Mouse (Mus musculus): Measurements from ENCODE around the gene Nmbr. TPM values are rescaled to one million over a fixed set of nuclear protein-coding genes. Genes with fewer than 3 reads are reported as not detected.

Nmbr gene
- 0.31 and 0.33 TPM in 2 replicates for polyA plus RNA-seq (2016; fragmentation: Nextera tagmentation; extraction: Ambion mirVana)

DNA sequence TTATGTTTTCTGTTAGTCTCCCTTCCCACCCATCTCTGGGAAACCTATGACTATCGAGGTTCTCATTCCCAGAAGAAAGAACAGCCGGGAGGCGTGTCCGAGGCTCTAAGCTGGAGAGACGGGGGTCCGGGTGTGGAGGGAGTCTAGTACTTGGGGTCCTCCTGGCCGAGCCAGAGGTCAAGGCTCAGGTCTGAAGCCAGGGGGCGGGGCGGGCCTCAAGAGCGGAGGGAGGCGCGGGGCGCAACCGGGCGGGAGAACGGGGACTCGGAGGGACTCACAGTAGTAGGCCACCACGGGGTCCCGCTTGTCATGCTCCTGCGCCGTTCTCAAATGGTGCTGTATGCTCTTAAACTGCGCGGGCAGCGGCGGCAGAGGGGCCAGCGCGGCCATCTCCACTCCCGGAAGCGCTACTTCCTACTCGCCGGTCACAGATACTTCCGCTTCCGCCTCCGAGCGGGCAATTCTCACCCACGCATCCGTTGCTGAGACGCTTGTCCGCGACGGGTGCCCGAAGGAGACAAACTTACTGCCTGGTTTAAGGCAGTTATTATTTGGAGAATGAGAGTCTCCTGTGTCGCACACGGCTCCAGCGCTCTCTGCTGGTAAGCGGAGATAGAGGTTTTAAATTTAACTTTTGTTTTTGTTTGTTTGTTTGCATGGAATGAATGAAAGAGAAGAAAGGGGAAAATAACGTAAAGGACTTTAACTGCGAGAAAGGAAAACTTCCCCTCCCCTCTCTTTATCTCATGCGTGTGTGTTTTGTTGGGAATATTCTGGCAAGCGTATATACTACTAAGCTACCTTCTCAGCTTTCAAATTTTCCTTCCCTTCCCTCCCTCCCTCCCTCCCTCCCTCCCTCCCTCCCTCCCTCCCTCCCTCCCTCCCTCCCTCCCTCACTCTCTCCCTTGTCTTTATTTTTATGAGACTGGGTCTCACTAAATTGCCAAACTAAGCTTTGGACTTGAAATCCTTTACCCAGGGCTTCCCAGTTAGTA, at the start of gene Nmbr, which contains the start of gene Vta1:
Nmbr (plus strand) TSS at position 520 of the 995 bp plus-strand sequence.
Vta1 (minus strand) TSS at position 489 of the 995 bp plus-strand sequence.
- Histone ChIP-seq H3K27me3 (ENCODE audit: insufficient read depth, poor library complexity, severe bottlenecking) (no peaks in the 10 kb centered on the region), H3K9me3 (no peaks in the 10 kb centered on the region), H3K36me3 (no peaks in the 10 kb centered on the region), H3K4me1 (peaks cover 10% of the 10 kb centered on the region), H3K4me3 (peak within 1 kb of the TSS; percentile 97), H3K27ac (peak within 1 kb of the TSS; percentile 93)
- DNase-seq (ENCODE audit: low spot score): peak; percentile 96
- under 1% methylated on average over 50 of the region's 50 CpGs for WGBS

DNA sequence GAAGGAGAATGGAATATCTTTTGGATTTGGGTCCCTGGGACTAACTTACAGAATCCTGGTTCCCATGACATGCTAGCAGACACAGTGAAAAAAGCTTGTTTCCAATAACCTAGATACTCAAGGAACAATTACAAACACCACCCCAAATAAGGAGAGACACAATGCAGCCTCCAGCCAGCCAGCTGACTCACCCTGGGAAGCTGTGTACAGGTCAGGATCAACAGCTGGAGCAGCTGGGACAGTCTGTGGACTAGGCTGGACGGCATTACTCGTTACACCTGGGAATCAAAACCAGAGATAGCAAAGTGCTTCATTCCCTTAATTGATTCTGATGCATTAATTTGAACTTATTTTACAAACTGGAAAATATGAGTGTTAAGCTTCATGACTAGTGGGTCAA, 44.5 kb upstream of the Nmbr start:
- no peaks in the 10 kb centered on the region for H3K9me3 ChIP-seq
- no peak for DNase-seq (ENCODE audit: low spot score)
- peaks cover 28% of the 10 kb centered on the region; the same call in 1 of the 2 replicates for H3K36me3 ChIP-seq
- H3K27me3 ChIP-seq (ENCODE audit: insufficient read depth, poor library complexity, severe bottlenecking): no peaks in the 10 kb centered on the region
- H3K27ac ChIP-seq: no peak overlapping the region
- WGBS: 84% methylated on average over 2 of the region's 2 CpGs
- H3K4me1 ChIP-seq: no peaks in the 10 kb centered on the region
- H3K4me3 ChIP-seq: no peak overlapping the region

DNA sequence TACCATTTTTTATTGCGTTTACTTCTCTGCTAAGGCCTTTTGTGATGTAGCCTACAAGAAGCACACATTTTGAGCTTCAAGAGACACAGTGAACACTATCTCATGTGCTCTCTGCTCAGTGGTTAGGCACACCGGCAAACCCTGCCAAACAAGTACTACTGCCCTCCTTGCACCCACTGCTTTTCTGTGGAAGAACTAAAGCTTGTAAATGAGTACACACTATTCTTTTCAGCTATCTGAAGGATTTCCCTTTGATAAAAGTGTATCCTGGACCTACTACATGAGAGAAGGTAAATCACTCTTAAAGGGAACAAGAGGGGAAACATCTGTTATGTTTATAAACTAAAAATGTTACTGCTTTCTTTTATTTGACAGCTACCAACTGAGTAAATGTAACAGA, 39.2 kb upstream of the Nmbr start:
- Histone ChIP-seq H3K9me3 (no peaks in the 10 kb centered on the region), H3K4me1 (no peaks in the 10 kb centered on the region), H3K27me3 (ENCODE audit: insufficient read depth, poor library complexity, severe bottlenecking) (no peaks in the 10 kb centered on the region), H3K36me3 (peaks cover 22% of the 10 kb centered on the region; the same call in 1 of the 2 replicates), H3K27ac (no peak overlapping the region), H3K4me3 (no peak overlapping the region)
- DNase-seq (ENCODE audit: low spot score): no peak
- 83% methylated on average over 2 of the region's 2 CpGs for WGBS

DNA sequence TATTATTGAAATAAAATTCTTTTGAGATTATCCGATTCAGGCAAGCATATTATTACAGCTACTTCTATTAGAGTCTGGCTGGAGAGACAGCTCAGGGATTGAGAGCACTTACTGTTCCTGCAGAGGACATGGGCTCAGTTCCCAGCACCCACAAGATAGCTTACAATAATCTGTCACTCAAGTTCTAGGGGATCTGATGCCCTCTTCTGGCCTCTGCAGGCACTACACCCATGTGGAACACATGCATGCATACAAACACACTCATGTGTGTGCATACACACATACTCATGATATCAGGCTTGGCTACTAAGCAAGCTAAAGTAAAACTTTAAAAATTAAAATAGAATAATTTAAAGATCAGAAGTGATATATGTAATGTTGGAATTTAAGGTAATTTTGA, 19.7 kb upstream of the Nmbr start:
- DNase-seq (ENCODE audit: low spot score): no peak
- WGBS: 98% methylated on average over 1 of the region's 1 CpGs
- no peaks in the 10 kb centered on the region for H3K27me3 ChIP-seq (ENCODE audit: insufficient read depth, poor library complexity, severe bottlenecking)

DNA sequence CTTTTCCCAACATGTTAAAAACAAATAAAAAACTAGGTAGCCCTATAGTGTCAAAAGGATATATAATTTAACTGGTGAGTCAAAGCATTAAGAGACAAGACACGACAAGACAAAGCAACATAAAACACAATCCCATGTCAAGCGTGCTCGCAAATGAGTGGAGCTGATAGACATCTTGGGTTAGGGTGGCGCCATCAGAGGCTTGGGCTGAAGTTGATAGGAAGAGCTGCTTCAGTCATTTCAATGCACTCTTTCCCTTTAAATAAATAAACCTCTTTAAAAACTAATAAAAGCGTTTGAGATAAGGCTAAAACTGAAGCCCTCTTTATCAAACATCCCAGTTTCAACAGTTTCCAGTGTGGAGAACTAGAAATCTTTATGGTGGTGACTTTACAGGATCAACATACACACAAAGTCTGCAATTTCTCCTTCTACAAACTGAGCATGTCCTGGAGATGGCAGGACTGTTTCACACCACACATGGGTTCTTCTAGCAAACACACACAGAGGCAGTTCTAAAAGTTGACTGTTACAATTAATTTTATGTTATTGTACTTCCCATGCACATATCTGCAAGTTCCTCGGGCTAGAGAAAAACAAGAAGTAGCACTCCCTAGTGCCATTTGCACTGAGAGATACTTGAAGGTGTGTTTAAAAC, 16.5 kb upstream of the Nmbr start:
- Histone ChIP-seq H3K9me3 (no peaks in the 10 kb centered on the region), H3K4me3 (no peak overlapping the region), H3K27me3 (ENCODE audit: insufficient read depth, poor library complexity, severe bottlenecking) (no peaks in the 10 kb centered on the region), H3K4me1 (0 out of 2 replicates have a peak, but pooled peaks cover 2% of the 10 kb centered on the region), H3K27ac (no peak overlapping the region), H3K36me3 (peaks cover 19% of the 10 kb centered on the region)
- DNase-seq (ENCODE audit: low spot score): no peak
- whole genome bisulfite sequencing: 71% methylated on average over 6 of the region's 6 CpGs

More for the DNA sequence above, 19.7 kb upstream of the Nmbr start:
- H3K9me3 ChIP-seq: no peaks in the 10 kb centered on the region
- peaks cover 23% of the 10 kb centered on the region for H3K36me3 ChIP-seq
- H3K27ac ChIP-seq: no peak overlapping the region
- H3K4me3 ChIP-seq: no peak overlapping the region
- H3K4me1 ChIP-seq: no peaks in the 10 kb centered on the region

DNA sequence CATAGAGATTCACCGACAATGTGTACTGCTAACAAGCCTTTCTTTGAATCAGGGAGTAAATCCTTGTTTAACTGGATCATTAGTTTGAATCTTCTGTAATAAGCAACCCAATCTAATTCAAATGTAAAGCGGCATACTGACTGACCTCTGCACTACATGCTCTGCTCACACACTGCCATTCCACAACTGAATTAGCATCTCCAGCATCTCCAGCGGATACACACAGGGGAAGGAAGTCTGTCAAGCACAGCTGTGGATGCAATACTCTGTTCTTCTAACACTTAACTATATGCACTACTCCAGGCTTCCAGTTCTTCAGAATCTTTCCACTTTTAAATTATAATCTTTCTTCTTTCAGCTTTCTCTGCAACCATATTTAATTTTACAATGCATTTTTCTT, 15.0 kb upstream of the Nmbr start:
- Histone ChIP-seq H3K27ac (no peak overlapping the region), H3K27me3 (ENCODE audit: insufficient read depth, poor library complexity, severe bottlenecking) (no peaks in the 10 kb centered on the region), H3K4me1 (0 out of 2 replicates have a peak, but pooled peaks cover 2% of the 10 kb centered on the region), H3K36me3 (peaks cover 19% of the 10 kb centered on the region), H3K4me3 (no peak overlapping the region), H3K9me3 (no peaks in the 10 kb centered on the region)
- 88% methylated on average over 3 of the region's 3 CpGs for WGBS
- no peak for DNase-seq (ENCODE audit: low spot score)

DNA sequence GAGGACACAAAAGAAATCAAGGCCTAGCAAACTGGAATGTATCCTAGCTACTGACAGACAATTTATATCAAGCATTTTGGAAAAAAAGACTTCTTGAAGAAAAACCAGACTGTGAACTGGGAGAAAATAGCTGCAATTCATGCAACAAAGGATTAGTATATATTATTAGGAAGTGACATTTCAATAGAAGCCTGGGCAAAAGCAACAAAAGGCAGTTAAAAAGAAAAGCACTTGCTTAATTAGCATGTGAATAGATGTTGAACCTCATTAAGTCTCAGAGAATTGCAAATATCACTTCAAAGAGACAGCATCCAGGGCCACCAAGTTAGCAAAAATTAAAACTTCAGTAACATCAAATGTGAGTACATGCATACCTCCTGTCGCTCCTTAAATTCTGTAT, 2.2 kb upstream of the Nmbr start:
- DNase-seq (ENCODE audit: low spot score): no peak
- 85% methylated on average over 1 of the region's 1 CpGs for WGBS
- no peaks in the 10 kb centered on the region for H3K9me3 ChIP-seq
- peaks cover 10% of the 10 kb centered on the region for H3K4me1 ChIP-seq
- H3K36me3 ChIP-seq: no peaks in the 10 kb centered on the region
- H3K27ac ChIP-seq: no peak overlapping the region
- no peaks in the 10 kb centered on the region for H3K27me3 ChIP-seq (ENCODE audit: insufficient read depth, poor library complexity, severe bottlenecking)
- no peak overlapping the region for H3K4me3 ChIP-seq

DNA sequence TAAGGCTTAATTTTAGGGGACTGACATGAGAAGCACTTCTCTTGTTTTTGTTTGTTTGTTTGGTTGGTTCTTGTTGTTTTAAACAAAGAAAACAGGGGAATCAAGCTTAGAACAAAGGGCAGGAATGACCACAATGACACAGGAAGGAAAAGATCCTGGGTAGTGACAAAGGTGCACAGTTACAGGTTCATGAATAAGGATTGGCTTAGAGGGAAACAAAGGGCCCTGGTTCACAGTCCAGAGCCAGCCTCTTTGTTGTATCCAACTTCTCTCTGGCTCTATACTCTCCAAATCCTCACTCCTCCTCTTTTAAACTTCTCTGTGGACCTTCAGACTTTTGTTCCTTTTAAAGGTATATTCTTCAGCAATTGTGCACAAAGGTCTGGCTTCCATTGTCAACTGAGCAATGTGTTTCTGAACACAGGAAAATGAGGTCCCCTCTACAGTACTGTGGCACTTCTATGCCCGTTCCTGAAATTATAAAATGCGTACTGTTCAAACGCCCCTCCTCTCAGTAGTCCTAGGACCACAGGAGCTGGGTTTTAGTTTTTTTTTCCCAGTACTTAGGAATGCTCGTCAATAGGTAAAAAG, 1.5 kb upstream of the Nmbr start:
- peaks cover 10% of the 10 kb centered on the region for H3K4me1 ChIP-seq
- peak overlapping the region; percentile 97 for H3K4me3 ChIP-seq
- no peak overlapping the region for H3K27ac ChIP-seq
- 69% methylated on average over 4 of the region's 4 CpGs for WGBS
- DNase-seq (ENCODE audit: low spot score): no peak
- H3K27me3 ChIP-seq (ENCODE audit: insufficient read depth, poor library complexity, severe bottlenecking): no peaks in the 10 kb centered on the region
- no peaks in the 10 kb centered on the region for H3K9me3 ChIP-seq
- H3K36me3 ChIP-seq: no peaks in the 10 kb centered on the region

DNA sequence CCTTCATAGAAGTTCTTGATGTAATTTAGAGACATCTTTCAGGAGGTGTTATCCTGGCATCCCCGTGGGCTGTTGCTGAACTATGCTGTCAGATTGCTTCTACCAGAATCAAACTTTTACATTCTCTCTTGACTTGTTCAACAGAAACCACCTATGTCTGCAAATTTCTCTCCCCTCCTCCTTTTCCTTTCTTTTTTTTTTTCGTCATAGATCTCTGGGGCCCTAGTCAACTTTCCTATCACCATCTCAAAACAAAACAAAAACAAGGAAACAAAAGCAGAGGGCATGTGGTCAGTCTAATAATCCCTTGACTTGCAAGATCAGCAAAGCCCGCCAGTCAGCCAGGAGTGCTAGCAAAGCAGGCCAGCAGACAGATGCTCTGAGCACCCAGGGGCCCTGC, 12.7 kb downstream of the Nmbr start, which contains the start of gene Gje1:
Gje1 (minus strand) TSS at position 101 of the 400 bp plus-strand sequence.
- Histone ChIP-seq H3K27me3 (ENCODE audit: insufficient read depth, poor library complexity, severe bottlenecking) (no peaks in the 10 kb centered on the region), H3K9me3 (no peaks in the 10 kb centered on the region), H3K27ac (no peak within 1 kb of the TSS), H3K4me3 (no peak within 1 kb of the TSS), H3K4me1 (no peaks in the 10 kb centered on the region), H3K36me3 (no peaks in the 10 kb centered on the region)
- WGBS: 51% methylated on average over 3 of the region's 3 CpGs
- DNase-seq (ENCODE audit: low spot score): no peak

DNA sequence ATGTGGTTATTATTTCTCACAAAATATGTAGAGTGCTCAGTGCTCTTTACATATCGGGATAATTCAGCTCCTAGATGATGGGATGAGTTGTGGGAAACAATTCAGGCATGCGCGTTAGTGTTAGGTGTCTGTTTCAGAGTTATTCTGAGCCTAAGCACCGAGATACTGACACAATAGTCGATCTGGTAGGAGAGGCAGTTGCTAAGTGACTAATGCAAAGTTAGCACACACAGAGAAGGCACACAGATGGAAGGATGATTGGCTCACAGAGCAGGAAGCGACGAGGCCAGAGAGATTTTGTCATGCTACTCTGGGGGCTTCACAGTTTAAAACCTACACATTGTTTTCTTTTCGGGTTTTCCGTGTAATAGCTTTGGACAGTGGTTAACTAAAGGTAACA, 20.3 kb downstream of the Nmbr start:
- H3K9me3 ChIP-seq: no peaks in the 10 kb centered on the region
- no peaks in the 10 kb centered on the region for H3K36me3 ChIP-seq
- no peaks in the 10 kb centered on the region for H3K4me1 ChIP-seq
- H3K4me3 ChIP-seq: no peak overlapping the region
- no peaks in the 10 kb centered on the region for H3K27me3 ChIP-seq (ENCODE audit: insufficient read depth, poor library complexity, severe bottlenecking)
- no peak overlapping the region for H3K27ac ChIP-seq
- WGBS: 57% methylated on average over 9 of the region's 9 CpGs
- DNase-seq (ENCODE audit: low spot score): no peak

DNA sequence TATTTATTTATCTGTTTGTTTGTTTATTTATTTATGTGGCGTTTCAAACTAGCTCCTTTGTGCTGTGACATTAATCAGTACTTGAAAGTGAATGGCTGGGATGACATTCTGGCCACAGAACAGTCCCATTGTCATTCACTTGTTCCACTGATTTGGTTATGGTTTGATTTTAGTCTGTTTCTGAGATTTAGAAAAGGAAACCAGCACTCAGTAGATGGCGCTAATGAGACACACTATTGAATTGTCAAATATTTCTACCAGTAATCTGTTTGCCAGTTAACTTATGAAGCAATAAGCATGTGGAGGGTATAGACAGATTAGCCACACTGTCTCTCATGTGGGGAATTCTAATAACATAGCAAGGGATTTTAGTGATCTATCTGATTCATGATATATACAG, 28.9 kb downstream of the Nmbr start:
- Histone ChIP-seq H3K27me3 (ENCODE audit: insufficient read depth, poor library complexity, severe bottlenecking) (no peaks in the 10 kb centered on the region), H3K9me3 (no peaks in the 10 kb centered on the region), H3K4me3 (no peak overlapping the region), H3K36me3 (no peaks in the 10 kb centered on the region), H3K4me1 (no peaks in the 10 kb centered on the region), H3K27ac (no peak overlapping the region)
- 8% methylated on average over 2 of the region's 2 CpGs for WGBS
- DNase-seq (ENCODE audit: low spot score): no peak

DNA sequence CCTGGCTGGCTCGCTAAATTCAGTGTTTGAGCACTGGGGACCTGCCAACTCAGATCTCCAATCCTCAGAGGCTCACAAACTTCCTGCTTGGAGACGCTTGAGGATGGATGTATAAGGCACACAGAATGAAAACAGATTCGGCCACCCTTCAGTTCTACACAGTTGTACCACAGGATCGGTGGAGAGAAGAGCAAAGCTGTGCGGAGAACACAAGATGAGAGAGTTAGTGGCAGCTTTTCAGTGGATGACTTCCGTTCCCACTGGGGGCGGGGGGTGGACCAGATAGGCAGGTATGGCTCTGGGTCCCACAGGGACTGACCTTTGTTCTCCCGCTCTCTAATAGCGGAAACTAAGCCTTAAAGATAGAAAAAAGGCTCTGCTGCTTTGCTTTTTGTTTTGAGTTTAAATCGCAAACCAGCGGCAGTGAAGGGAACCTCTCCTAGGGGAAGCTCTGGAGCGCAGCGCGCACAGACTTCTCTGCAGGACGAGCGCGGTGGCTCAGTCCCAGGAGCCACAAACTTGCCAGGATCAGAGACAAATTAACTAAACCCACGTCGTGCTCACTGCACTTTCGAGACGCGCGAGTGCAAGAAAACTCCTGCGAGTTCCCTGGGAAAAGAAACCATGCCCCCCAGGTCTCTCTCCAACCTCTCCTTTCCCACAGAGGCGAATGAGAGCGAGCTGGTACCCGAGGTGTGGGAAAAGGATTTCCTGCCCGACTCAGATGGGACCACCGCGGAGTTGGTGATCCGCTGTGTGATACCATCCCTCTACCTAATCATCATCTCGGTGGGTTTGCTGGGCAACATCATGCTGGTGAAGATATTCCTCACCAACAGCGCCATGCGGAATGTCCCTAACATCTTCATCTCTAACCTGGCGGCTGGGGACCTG, 54.5 kb downstream of the Nmbr start:
- Histone ChIP-seq H3K4me3 (peak overlapping the region; percentile 60), H3K36me3 (no peaks in the 10 kb centered on the region), H3K4me1 (no peaks in the 10 kb centered on the region), H3K27ac (no peak overlapping the region), H3K9me3 (no peaks in the 10 kb centered on the region), H3K27me3 (ENCODE audit: insufficient read depth, poor library complexity, severe bottlenecking) (peaks cover 6% of the 10 kb centered on the region; the same call in 1 of the 2 replicates)
- DNase-seq (ENCODE audit: low spot score): no peak
- WGBS: 2% methylated on average over 35 of the region's 35 CpGs

Data from heart, embryonic 10.5 days (tissue).